Mouse (Mus musculus): Measurements from ENCODE around the gene Sirt7.

Gene Sirt7

DNA sequence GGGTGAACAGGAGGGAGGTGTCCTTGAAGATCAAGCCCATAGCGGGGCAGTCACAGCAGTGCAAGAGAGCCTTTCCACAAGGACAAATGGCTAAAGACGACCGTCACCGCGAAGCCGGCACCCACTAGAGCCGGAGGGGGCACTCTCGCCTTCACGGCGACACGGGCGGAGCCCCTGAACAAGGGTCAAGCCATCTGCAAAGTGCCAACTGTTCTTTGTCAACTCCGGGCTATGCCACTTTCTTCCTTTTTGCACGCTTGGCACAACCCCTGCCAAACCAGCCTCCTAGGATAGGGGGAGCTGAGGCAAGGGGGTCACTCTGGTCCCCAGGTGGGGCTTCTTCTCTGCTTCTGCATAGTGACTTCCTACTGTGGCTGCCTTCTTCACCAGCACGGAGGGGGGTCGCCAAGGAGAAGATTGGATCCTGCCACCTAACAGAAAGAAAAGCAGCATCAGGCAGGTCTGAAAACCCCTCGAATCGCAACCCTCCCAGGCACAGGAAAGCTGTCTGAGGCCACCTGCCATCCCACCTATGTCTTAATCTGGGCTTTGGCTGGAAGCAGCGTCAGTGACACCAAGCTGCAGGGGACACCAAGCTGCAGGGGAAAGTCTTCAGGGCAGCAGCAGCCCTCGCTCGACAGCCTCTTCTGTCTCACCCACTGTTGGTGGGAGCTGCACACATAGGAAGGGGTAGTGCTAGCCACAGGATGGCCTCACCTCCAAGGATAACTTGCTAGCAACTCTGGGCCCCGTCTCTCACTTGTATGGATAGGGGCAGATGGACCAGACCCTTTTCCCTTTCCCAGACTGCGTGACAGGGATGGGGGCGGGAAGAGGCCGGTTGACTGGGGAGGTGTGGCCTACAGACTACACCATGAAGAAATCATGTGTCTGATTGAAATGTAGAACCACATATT lies 6.2 kb downstream of the Sirt7 start:
- no peak for DNase-seq (ENCODE audit: extremely low spot score, low spot score)

DNA sequence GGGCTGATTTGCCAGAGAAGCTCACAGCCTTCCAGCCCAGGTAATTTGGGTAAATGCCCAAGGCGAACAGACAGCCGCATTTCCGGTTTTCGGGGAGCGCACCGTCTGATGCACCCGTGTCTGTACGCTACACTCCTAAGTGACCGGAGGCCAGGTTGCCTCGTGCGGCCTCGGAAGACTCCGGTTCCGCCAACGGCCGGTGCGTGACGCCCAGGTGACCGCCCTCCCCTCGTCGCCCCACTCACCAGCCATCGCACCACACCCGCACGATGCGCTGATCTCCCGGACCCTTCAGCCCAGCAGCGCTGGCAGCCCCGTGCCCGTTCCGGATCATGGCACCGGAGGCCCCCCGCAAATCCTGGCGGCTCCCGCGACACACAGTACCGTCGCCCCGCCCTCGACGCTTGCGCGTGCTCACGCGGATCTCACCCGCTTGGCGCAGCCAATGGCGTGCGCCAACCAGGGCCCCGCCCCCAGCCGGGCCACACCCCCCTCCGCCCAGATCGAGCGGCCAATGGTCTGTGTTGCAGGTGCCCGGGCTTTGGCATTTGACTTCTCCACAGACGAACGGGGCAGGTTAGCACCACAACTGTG lies 7.4 kb downstream of the Sirt7 start, which contains the start of gene Pcyt2:
TSS of gene Pcyt2 (minus strand) at position 418 of the 594 bp plus-strand sequence.
- peak; percentile 87 for DNase-seq (ENCODE audit: extremely low spot score, low spot score)

DNA sequence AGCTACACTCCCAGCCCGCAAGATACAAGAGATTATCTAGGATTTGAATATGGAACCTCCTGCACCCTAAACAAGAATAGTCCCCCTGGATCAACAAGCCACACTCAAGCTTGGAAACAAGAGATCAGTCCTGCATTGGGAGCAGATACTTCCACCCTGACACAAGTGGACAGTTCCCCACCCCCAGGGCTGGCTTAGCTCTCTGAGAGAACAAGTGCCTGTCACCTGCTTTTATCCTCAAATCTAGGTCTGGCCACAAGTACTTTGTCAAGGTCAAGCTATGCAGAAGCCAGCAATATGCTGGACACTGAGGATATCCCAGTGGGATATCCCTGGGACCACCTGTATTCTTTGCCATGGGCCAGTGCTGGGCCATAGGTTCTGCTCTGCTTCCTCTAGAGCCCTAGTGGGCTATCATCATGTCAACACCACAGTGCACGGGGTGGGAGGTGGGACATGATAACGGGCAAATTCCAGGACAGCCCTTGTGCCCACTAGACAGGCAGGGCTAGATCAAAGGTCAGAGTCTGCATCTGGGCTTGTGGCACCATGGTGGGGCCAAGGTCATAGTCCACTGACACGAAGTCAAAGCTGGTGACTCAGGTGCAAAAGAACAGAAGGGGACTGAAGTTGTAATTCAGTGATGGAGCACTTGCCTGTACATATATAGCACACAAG lies 8.3 kb downstream of the Sirt7 start:
- no peak for DNase-seq (ENCODE audit: extremely low spot score, low spot score)

DNA sequence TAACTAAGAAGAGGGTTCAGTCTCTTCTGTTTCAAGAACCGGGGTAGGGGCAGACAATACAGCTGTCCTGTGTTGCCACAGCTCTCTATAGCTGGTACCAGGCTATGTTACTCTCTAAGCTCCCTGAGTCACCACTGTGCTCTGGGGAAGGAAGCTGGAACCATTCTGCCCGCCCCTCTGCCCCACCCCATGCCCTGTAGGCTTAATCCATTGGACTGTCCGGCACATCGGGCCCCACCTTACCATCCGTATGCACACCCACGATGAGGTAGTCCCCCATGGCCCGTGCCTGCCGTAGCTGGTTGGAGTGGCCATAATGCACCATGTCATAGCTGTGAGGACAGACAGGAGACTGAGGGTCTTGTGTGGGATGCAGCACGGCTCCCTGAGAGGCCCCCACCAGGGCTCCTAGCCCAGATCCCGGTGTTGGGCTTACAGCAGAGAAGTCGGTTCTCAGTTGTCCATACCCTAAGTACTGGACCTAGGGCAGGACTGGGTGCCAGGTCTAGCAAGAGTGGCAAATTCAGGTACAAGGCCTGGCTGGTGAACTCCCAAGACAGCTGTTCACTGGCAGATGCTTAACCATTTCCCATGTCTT lies 9.3 kb downstream of the Sirt7 start:
- no peak for DNase-seq (ENCODE audit: extremely low spot score, low spot score)

DNA sequence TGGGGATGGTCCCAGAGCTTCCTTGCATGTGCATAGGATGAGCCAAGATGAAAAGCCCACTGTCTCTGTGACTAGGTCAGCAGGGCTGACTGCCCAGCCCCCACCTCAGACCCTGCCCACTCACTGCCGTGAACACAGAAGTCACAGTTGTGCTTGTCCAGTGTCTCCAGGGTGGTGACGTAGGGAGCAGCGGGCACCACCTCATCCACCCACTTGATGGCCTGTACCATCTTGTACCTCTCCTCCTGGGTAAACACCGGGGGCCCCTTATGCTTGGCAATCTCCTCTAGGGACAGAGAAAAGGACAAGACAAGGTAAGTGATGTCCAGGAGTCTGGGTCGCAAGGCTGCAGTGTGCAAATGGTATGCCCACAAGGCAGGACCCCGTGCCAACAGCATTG lies 9.9 kb downstream of the Sirt7 start:
- no peak for DNase-seq (ENCODE audit: extremely low spot score, low spot score)

DNA sequence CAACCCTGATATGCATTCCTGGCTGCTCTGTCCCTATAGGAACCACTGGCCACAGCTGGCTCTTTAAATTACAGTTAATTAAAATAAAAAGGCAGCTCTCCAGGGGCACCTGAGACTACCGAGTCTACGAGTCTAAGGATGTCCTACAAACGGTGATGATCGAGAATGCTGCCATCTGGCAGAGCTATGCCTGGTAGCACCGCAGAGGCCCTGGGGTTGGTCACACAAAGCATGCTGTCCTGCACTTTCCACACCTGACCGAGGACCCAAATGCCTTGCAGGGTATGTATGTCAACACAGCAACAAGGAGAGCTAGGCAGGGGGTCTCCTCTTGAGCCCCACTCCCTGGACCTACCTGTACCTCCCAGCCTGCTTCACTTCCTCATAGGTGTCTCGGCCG lies 11.1 kb downstream of the Sirt7 start:
- no peak for DNase-seq (ENCODE audit: extremely low spot score, low spot score)

DNA sequence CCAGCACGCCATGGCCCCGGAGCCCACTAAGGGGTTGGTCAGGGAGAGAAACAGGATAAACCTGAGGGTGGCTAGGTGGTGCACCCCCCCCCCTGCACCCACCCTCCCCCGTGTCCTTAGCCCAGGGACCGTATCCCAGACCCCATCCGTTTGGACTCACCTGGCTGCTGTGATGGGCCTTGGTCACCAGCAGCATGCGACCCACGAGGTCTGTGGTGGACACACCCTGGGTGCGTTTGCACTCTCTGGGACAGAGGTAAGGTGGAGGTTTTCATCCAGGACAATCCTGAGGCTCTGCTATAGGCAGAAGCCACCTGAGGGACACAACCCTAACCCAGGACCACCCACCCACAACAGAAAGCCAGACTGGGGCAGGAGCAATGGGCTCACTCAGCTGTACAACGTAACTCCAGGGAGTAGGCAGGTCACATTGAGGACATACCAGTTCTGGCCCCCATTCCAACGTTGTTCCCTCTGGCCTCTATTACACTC lies 11.5 kb downstream of the Sirt7 start:
- DNase-seq (ENCODE audit: extremely low spot score, low spot score) = no peak

DNA sequence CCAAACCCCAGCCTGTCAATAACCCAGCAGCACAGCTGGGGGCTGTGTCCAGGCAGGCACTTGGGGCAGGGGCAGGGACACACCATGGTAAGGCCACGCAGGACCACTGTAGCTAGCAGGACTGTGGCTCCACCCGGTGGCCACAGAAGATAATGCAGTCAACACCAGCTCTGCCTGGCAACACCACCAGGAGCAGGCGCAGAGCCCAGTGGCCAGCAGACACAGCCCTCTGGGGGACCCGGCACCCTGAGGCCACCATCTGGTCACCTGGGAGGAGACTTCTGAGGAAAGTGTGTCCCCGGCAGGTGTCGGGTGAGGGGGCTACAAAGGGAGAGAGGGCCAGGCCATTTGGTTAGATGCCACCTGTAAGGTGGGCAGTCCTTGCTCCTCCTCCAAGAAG lies 12.3 kb downstream of the Sirt7 start:
- DNase-seq (ENCODE audit: extremely low spot score, low spot score) = peak; percentile 76

DNA sequence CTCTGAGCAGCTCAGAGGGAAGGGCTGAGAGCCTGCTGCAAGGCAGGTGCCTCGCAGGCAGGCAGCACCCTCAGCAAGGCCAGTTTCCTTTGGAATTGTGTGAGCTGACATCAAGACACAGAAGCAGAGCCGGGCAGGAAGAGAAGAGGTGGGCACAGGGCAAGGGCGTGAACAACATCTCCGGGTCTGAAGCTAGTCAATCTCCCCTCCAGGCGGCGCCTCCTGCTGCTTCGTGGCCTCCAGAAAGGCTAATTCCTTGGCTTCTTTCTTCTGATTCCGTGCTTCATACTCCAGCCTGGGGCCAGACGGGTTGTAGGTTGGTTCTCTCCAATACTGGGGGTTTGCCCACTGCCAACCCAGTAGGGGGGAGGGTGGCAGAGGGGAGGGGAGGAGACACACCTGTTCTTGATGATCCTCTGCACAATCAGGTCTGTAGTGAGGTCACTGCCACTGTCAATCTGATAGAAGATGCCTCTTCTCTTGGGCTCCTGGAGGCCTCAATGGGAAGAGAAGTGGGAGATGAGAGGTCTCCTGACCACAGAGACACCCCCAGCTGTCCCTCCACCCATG lies 14.5 kb downstream of the Sirt7 start:
- DNase-seq (ENCODE audit: extremely low spot score, low spot score) = no peak

DNA sequence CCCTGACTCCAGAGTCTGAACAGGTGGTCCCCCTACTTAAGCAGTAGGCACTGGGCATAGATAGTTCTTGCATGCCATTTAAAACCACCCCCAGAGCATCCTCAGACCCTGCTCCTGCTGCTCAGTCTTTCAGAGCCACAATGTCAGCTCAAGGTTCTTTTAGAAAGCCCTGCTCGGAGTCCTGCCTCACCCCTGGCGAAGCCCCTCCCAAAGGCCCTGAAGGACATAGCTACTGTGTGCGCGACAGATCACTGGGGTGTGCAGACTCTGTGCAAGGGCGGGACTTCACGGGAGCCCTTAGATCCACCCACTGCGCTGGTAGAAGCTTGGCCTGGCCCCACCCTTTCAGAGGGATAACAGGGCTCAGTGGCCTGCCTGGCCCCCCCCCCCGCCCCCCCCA lies 15.8 kb downstream of the Sirt7 start:
- no peak for DNase-seq (ENCODE audit: extremely low spot score, low spot score)

DNA sequence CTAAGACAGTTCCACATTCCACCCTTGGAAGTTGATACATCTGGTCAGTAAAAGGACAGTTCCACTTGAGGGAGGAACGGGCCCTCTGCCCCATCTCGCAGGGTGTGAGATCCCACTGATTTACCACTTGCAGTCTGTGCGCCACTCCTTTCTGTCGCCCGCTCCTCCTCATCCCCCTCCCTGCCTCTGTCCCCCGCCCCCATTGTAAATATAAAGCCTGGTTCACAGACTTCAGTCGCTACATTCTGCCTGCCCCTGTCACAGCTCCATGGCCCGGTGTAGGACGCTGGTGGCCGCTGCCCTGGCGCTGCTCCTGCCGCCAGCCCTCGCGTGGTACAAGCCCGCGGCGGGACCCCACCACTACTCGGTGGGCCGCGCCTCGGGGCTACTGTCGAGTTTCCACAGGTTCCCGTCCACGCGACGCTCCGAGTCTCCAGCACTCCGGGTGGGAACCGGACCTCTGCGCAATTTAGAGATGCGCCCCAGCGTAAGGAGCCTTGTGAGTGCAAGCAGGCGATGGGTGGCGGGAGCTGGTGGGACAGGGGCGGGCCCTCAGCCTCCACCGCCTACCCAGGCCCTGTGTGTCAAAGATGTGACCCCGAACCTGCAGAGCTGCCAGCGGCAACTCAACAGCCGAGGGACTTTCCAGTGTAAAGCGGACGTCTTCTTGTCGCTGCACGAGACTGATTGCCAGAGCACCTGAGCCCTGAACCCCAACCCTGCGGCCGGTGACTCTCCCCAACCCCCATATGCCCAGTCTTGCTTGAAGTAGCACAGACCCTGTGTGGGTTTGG lies 16.6 kb downstream of the Sirt7 start, which contains the start of gene Npb:
TSS of gene Npb (plus strand) at position 237 of the 794 bp plus-strand sequence.
- peak; percentile 41 for DNase-seq (ENCODE audit: extremely low spot score, low spot score)

DNA sequence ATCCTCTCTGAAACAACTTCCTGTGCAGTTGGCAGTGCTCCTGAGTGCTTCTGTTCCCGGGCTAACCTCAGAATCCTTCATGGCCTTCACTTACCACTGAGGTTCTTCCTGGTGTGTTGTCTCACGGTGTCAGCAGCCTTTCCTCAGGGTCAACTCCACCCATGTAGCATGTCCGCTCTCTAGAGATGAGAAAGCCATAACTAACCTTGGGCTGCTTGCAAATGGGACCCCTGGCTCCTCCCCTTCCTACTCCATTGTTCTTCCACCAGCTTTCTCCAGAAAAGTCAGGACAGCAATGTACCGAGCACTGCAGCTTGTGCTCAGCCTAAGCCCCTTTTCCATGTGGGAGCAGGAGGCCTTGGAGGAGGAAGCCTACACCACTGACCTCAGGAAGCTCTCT lies 18.3 kb downstream of the Sirt7 start:
- DNase-seq (ENCODE audit: extremely low spot score, low spot score) = no peak

DNA sequence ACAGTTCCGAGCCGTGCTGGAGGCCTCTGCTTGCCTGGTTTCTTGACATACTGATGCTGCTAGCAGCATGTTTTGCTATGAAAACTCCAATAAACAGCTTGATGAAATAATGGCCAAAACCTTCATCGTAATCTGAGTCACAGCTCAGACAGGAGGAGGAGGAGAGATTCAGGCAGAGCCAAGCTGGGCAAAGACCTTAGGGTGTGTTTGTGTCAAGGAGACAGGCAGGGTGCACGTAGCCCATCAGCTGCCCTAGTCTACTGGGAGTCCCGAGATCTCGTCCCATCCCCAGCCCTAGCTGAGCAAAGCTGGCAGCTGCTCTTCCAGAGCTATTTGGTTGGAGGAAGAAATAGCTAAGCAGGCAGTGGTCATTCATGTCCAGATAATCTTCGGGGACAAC lies 19.4 kb downstream of the Sirt7 start:
- DNase-seq (ENCODE audit: extremely low spot score, low spot score) = no peak

DNA sequence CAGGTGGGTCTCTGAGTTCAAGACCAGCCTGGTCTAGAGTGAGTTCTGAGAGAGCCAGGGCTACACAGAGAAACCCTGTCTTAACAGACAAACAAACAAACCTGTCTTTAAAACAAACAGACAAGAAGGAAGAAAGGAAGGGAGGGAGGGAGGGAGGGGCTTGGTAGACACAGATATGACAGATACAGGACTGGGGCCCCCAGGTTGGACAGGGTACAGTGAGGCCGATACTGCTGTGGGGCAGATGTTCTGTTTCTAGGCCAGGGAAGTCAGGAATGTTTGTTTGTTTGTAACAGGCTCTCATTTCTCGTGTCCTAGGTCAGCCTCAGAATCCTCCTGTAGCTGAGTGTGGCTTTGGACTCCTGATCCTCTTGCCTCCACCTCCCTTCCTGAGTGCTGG lies 21.5 kb downstream of the Sirt7 start:
- no peak for DNase-seq (ENCODE audit: extremely low spot score, low spot score)

DNA sequence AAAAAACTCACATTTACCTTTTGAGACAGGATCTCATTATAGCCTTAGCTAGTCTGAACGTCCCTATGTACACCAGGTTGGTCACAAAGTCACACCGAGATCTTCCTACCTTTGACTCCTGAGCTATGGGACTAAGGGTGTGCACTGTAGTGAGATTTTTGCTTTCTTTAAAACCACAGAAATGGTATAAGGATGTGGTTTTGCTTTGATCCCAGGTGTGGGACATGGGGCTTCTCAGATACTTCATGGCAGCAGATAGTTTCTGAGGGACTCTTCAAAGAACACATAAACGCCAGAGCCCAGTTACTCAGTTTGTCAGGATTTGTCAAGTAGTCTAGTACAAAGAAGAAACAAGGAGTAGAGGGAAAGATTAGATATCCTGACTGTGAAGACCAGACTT lies 24.3 kb downstream of the Sirt7 start:
- no peak for DNase-seq (ENCODE audit: extremely low spot score, low spot score)

DNA sequence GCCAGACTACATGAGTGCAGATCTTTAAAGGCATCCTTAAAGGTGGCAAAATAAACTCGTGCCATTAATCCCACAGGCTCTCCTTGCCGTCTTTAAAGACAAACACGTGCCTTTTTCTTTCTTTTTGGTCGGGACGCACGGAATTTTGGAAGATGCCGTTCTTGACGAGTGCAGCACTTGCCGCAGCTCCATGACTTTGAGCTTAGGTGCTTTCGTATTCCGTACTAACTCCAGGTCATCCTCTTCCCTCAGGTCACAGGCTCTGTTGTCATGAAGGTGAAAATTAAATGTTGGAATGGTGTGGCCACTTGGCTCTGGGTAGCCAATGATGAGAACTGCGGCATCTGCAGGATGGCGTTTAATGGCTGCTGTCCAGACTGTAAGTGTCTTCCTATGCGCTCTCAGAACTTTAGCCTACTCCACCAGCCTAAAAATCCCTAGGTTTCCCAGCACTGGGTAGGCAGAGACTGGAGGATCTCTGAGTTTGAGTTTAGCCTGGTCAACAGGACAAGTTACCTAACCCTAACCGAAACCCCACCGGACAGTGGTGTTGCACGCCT lies 26.0 kb downstream of the Sirt7 start:
- no peak for DNase-seq (ENCODE audit: extremely low spot score, low spot score)

DNA sequence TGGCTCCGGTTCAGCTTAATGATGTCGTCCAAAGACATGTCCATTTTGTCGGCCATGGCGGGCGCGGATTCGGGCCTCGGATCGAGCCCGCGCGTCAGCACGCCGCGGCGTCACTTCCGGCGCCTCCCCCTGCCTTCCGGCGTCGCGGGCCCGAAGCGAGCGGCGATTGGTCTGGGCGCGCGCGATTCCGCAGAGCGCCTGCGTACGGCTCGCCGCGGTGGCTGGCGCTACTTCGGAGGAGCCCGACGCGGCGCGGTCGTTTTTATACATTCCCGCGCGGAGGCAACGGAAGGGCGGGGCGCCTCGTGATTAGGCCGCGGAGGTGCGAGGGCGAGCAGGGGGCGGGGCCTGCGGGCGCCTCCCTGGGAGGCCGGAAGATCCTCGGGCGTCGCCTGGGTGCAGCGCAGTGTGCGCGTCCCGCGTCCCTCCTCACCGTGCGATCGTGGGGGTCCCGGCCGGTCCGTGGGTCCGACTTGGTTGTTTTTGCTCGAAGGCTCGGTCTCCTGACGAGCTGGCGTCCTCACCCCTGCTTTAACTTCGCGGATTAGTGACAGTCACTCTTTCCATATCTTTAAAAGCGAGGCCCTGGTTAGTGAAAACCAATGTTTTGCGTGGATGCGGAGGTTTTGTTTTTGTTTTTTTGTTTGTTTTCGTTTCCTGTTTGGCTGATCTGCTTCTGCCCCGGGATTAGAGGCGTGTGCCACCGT lies 26.6 kb downstream of the Sirt7 start, which contains the start of the genes Alyref and Anapc11:
TSS of gene Alyref (minus strand) at position 83 of the 707 bp plus-strand sequence.
TSS of gene Anapc11 (plus strand) at position 139 of the 707 bp plus-strand sequence.
- DNase-seq (ENCODE audit: extremely low spot score, low spot score) = peak; percentile 92

DNA sequence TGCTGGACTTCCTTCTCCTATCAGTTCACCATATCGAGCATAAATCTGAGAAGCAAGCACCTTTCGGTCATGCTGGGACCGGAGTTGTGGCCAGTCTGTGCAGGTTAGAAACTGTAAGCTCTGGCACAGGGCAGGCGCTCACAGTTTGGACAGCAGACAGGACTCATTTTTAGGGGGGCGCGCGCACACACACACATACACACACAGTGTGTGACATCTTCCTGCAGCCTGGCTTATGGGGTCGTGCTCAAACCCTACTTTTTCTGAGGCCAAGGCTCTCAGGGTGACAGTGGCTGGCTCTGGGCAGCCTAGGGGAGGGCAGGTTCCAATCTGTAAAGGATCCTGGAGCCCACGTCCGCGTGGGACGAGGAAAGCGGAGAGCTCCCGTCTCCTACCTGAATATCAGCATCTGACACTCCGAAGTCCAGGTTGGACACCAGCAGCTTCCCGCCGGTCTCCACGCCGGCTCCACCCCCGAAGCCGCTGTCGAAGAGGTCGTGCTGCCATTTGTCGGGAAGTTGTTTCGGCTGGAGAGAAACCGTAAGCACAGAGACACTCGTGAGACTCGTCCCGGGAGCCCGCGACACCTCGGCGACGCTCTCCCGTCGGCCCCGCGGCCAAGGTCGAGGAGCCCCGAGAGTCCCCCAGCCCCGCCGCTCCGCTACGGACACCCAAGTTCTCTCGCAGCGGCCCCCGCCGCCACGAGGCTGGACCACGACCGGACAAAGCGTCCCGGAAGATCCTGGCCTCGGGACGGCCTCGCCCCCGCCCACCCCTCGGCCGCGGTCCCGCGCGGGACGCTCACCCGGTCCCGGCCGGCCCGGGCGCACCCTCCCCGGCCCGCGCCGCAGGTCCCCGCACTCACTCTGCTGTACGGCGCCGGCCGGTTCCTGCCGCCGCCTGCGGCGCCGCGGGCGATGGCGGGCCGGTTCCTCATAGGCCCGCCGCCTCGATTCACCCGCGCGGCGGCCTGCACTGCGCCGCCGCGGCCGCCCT lies 27.5 kb downstream of the Sirt7 start:
- DNase-seq (ENCODE audit: extremely low spot score, low spot score) = no peak
